Mouse (Mus musculus) forebrain, postnatal 0 days (tissue): ENCODE results near the gene Sel1l. TPM values are rescaled to one million over a fixed set of nuclear protein-coding genes. Genes with fewer than 3 reads are reported as not detected.
A peak's percentile ranks its signal among the peaks of the same experiment; 100 is the strongest.

ENCODE experiments used
- ATAC-seq: fragments of 200-750 bp; cut with Nextera tagmentation; 2 replicates; pipeline ENCODE4 v1.8.0; 2017; ENCODE audit warnings: mild to moderate bottlenecking, moderate library complexity
- DNase-seq: peaks from one replicate; pipeline ENCODE4 v3.0.0-alpha.2; 2015
- H3K27ac ChIP-seq: fragments of 300-500 bp; sonication (generic); 2 replicates; pipeline ENCODE4 v1.5.1; 2014; ENCODE audit warnings: low read depth, mild to moderate bottlenecking, antibody characterized with exemption, low read length, moderate library complexity, mixed read lengths
- H3K27me3 ChIP-seq: fragments of 300-500 bp; sonication (generic); 2 replicates; pipeline ENCODE4 v1.6.1; 2014; ENCODE audit warnings: mild to moderate bottlenecking, low read length, mixed read lengths; ENCODE audit not compliant: insufficient read depth
- H3K36me3 ChIP-seq: fragments of 300-500 bp; sonication (generic); 2 replicates; pipeline ENCODE4 v1.6.1; 2014; ENCODE audit warnings: mild to moderate bottlenecking, moderate library complexity; ENCODE audit not compliant: insufficient read depth
- H3K4me1 ChIP-seq: fragments of 300-500 bp; sonication (generic); 2 replicates; pipeline ENCODE4 v1.6.1; 2014; ENCODE audit warnings: antibody characterized with exemption; ENCODE audit not compliant: insufficient read depth
- H3K4me2 ChIP-seq: fragments of 300-500 bp; sonication (generic); 2 replicates; pipeline ENCODE4 v1.6.1; 2014; ENCODE audit warnings: low read depth, mild to moderate bottlenecking, moderate library complexity
- H3K4me3 ChIP-seq: fragments of 300-500 bp; sonication (generic); 2 replicates; pipeline ENCODE4 v1.5.1; 2014; ENCODE audit warnings: low read depth, low read length, mixed read lengths
- H3K9ac ChIP-seq: fragments of 300-500 bp; sonication (generic); 2 replicates; pipeline ENCODE4 v1.6.1; 2014; ENCODE audit warnings: mild to moderate bottlenecking
- H3K9me3 ChIP-seq: fragments of 300-500 bp; sonication (generic); 2 replicates; pipeline ENCODE4 v1.6.1; 2016; ENCODE audit warnings: low read length
- CTCF ChIP-seq: sonication (generic); IDR thresholded peaks from 2 replicates; pipeline ENCODE4 v1.5.1; 2016; ENCODE audit warnings: antibody characterized with exemption, control low read depth, low read depth
- WGBS: fragments of 180-500 bp; shearing (Covaris S2); extraction: QIAGEN DNeasy Blood & Tissue Kit; methylation state at CpG from one replicate; pipeline ENCODE4 v1.1.7; 2014; 5-methylcytosine and 5-hydroxymethylcytosine counted together
- microRNA-seq, 2 experiments: library from miRNA; unstranded; fragments of <30 nt; microRNA quantifications; one replicate each; pipeline ENCODE4; 2016
- polyA plus RNA-seq: library from polyadenylated mRNA; unstranded; fragments of >200 nt; fragmentation: Nextera tagmentation; extraction: Ambion mirVana; gene quantifications from 2 replicates; pipeline ENCODE4 v1.2.1, GENCODE M21; 2015
- total RNA-seq: library from RNA; depleted of rRNA; stranded (reverse); fragments of >200 nt; gene quantifications from 2 replicates; pipeline ENCODE4 v1.2.3, GENCODE M21; 2014; rRNA removed

Sel1l gene
- total and polyA plus RNA-seq, 2 experiments from 2014 or later = 73.4 to 95.9 TPM

GRCm38 (mm10) chr12:91766338-91767107, 82.4 kb downstream of the Sel1l start:
- Histone ChIP-seq H3K4me2 (peak overlapping the region; percentile 15), H3K9me3 (no peaks in the 10 kb centered on the region), H3K9ac (no peak overlapping the region), H3K4me3 (no peak overlapping the region), H3K27me3 (no peaks in the 10 kb centered on the region), H3K36me3 (no peaks in the 10 kb centered on the region), H3K27ac (no peak overlapping the region), H3K4me1 (no peaks in the 10 kb centered on the region)
- peak; percentile 92 for ATAC-seq
- 46% methylated on average over 14 of the region's 14 CpGs for WGBS
- peak; percentile 25 for DNase-seq
- no peak for TF ChIP-seq CTCF

GRCm38 (mm10) chr12:91765504-91765903, 83.5 kb downstream of the Sel1l start:
- ATAC-seq = no peak
- Histone ChIP-seq H3K9me3 (no peaks in the 10 kb centered on the region), H3K4me2 (no peak overlapping the region), H3K4me3 (no peak overlapping the region), H3K27ac (no peak overlapping the region), H3K9ac (no peak overlapping the region), H3K27me3 (no peaks in the 10 kb centered on the region), H3K36me3 (no peaks in the 10 kb centered on the region), H3K4me1 (no peaks in the 10 kb centered on the region)
- no peak for TF ChIP-seq CTCF
- no peak for DNase-seq
- 76% methylated on average over 13 of the region's 13 CpGs for WGBS

GRCm38 (mm10) chr12:91765054-91765453, 83.9 kb downstream of the Sel1l start:
- TF ChIP-seq CTCF = no peak
- H3K4me1 ChIP-seq = no peaks in the 10 kb centered on the region
- 19% methylated on average over 2 of the region's 2 CpGs for WGBS
- no peaks in the 10 kb centered on the region for H3K36me3 ChIP-seq
- no peak overlapping the region for H3K27ac ChIP-seq
- ATAC-seq (no peak), DNase-seq (no peak)
- no peaks in the 10 kb centered on the region for H3K9me3 ChIP-seq
- no peak overlapping the region for H3K4me2 ChIP-seq
- H3K9ac ChIP-seq = no peak overlapping the region
- no peak overlapping the region for H3K4me3 ChIP-seq
- no peaks in the 10 kb centered on the region for H3K27me3 ChIP-seq

- no peak for DNase-seq
- ATAC-seq = no peak
These were observed 84.5 kb downstream of the Sel1l start for GRCm38 (mm10) chr12:91764471-91764870.

GRCm38 (mm10) chr12:91759836-91760235, 89.1 kb downstream of the Sel1l start:
- 88% methylated on average over 3 of the region's 3 CpGs for WGBS
- TF ChIP-seq CTCF = no peak

More at GRCm38 (mm10) chr12:91764471-91764870, 84.5 kb downstream of the Sel1l start:
- no peaks in the 10 kb centered on the region for H3K9me3 ChIP-seq
- no peaks in the 10 kb centered on the region for H3K27me3 ChIP-seq
- H3K27ac ChIP-seq = no peak overlapping the region
- no peaks in the 10 kb centered on the region for H3K4me1 ChIP-seq
- WGBS = 64% methylated on average over 2 of the region's 2 CpGs
- H3K4me2 ChIP-seq = no peak overlapping the region
- no peak overlapping the region for H3K9ac ChIP-seq
- no peaks in the 10 kb centered on the region for H3K36me3 ChIP-seq
- H3K4me3 ChIP-seq = no peak overlapping the region
- TF ChIP-seq CTCF = no peak

GRCm38 (mm10) chr12:91757854-91758562, 90.9 kb downstream of the Sel1l start:
- no peak overlapping the region for H3K4me3 ChIP-seq
- no peaks in the 10 kb centered on the region for H3K4me1 ChIP-seq
- no peaks in the 10 kb centered on the region for H3K36me3 ChIP-seq
- H3K9me3 ChIP-seq = no peaks in the 10 kb centered on the region
- ATAC-seq (no peak), DNase-seq (no peak)
- H3K27me3 ChIP-seq = no peaks in the 10 kb centered on the region
- H3K4me2 ChIP-seq = no peak overlapping the region
- H3K9ac ChIP-seq = no peak overlapping the region
- 92% methylated on average over 13 of the region's 13 CpGs for WGBS
- no peak for TF ChIP-seq CTCF
- H3K27ac ChIP-seq = no peak overlapping the region

More at GRCm38 (mm10) chr12:91759836-91760235, 89.1 kb downstream of the Sel1l start:
- H3K4me2 ChIP-seq = no peak overlapping the region
- DNase-seq = no peak
- ATAC-seq = no peak
- H3K4me3 ChIP-seq = no peak overlapping the region
- H3K4me1 ChIP-seq = no peaks in the 10 kb centered on the region
- no peaks in the 10 kb centered on the region for H3K36me3 ChIP-seq
- no peaks in the 10 kb centered on the region for H3K27me3 ChIP-seq
- H3K9ac ChIP-seq = no peak overlapping the region
- H3K27ac ChIP-seq = no peak overlapping the region
- H3K9me3 ChIP-seq = no peaks in the 10 kb centered on the region

- no peak for ATAC-seq
- no peak for DNase-seq
- no peak for TF ChIP-seq CTCF
- H3K27me3 ChIP-seq = no peaks in the 10 kb centered on the region
- no peak overlapping the region for H3K9ac ChIP-seq
- no peak overlapping the region for H3K27ac ChIP-seq
- no peaks in the 10 kb centered on the region for H3K9me3 ChIP-seq
- H3K4me2 ChIP-seq = no peak overlapping the region
- no peaks in the 10 kb centered on the region for H3K4me1 ChIP-seq
- no peaks in the 10 kb centered on the region for H3K36me3 ChIP-seq
- no peak overlapping the region for H3K4me3 ChIP-seq
- WGBS = 76% methylated on average over 5 of the region's 5 CpGs
These were observed 92.3 kb downstream of the Sel1l start for GRCm38 (mm10) chr12:91756562-91757166.

Small RNAs within 50 kb of the gene (microRNA-seq; reads per million reads assigned to microRNA genes)
- 0 reads per million in 2 experiments for gene Gm22015

Other genes starting within 250 kb of the Sel1l start
- 7.1 and 8.8 TPM in 2 replicates for gene Ston2, start 60.8 kb downstream of the Sel1l start, total RNA-seq
- 3.6 and 7.7 TPM in 2 replicates for gene Ston2, start 60.8 kb downstream of the Sel1l start, polyA plus RNA-seq